Mouse (Mus musculus): ENCODE measurements around the gene Ulk4.

GRCm38 (mm10) chr9:120998696-120999095, 278.3 kb downstream of the Ulk4 start:
- no peak for TF ChIP-seq EP300 (IDR thresholded peaks at IDR 0.05; ENCODE audit: insufficient read depth, low read depth, low read length)
- TF ChIP-seq CTCF (IDR thresholded peaks at IDR 0.05), result no peak
- TF ChIP-seq POLR2A (IDR thresholded peaks at IDR 0.05; ENCODE audit: insufficient read depth, low read depth, low read length), result no peak
